Mouse (Mus musculus) layer of hippocampus, postnatal 36 days (tissue): ENCODE results near the gene Adar. TPM values are rescaled to one million over a fixed set of nuclear protein-coding genes. Genes with fewer than 3 reads are reported as not detected.
A peak's percentile ranks its signal among the peaks of the same experiment; 100 is the strongest.

Experiments
- DNase-seq, 2 experiments: peaks; one replicate each; pipeline ENCODE4 v3.0.0; 2022
- total RNA-seq, 2 experiments: library from RNA; stranded (reverse); gene quantifications; 2 replicates each; pipeline ENCODE4 v1.2.3; 2021

Adar gene
- total RNA-seq, 2 experiments from 2014 or later: 119 to 122 TPM

DNA sequence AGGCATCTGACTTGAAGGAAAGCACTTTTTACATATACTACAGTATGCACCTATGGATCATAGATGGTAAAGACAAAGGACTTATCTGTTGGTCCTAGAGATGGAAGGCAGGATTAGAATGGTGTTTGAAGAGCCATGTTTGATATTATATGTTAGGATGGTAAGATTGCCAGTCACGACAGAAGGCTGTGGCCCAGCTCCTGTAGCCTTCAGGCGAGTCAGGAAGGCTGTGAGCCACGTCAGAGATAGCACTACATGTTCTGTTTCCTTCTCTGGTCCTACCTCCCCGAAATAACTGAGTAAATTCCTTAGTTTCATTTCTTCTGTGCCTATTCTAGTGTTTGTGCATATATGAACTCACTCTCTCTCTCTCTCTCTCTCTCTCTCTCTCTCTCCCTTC lies 17.3 kb downstream of the Adar start:
- no peak for DNase-seq

DNA sequence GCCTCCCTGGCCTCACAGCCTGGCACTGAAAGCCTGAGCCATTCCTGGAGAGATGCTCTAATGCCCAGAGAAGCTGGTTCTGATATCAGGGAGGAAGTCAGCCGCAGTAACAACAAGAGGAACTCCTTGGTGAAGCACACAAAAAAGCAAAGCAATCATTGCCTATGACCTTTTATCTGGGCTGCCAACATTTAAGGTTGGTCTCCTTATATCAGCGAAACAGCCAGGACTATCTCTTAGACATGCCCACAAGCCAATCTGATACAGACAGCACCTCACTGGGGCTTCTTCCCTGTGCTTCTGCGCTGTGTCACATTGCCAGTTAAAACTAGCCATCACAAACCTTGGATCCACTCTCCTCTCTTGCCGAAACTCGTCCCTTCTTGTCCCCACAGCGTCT lies 23.7 kb downstream of the Adar start:
- no peak for DNase-seq

DNA sequence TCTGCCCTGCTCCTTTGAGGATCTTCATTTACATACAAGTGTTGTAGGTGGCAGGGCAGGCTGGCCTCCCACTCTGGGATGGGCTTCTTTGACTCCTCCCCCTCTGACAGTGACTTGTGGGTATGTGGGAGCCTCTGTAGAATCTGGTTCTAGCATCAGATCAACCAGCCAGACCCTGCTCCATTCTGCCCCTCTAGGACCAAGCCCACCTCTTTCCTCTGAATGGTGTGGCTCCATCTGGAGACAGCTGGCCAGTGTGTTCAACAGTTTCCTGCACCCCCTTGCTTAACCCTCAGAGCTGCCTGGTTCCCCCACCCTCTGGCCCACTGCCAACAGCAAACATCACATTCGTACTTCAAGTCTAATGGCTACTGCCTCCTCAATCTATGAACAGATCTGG lies 37.5 kb downstream of the Adar start:
- no peak for DNase-seq

DNA sequence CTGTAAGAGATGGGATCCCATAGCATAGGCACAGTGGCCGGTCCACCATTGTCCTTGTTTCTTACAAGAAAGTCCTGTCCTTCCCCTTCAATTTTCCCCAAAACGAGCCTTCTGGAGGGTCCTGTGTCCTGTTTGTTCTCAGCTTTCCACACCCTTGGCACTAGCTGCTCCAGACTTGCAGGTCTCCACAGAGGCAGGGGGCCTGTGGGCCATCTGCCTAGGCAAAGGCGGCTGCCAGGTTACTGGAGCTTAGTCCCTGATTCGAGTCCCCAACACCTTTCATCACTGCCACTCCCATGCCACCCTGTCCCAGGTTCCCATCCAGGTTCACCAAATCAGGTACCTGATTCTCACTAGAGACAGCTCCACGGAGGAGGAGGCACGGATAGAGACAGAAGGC lies 40.5 kb downstream of the Adar start:
- no peak for DNase-seq

DNA sequence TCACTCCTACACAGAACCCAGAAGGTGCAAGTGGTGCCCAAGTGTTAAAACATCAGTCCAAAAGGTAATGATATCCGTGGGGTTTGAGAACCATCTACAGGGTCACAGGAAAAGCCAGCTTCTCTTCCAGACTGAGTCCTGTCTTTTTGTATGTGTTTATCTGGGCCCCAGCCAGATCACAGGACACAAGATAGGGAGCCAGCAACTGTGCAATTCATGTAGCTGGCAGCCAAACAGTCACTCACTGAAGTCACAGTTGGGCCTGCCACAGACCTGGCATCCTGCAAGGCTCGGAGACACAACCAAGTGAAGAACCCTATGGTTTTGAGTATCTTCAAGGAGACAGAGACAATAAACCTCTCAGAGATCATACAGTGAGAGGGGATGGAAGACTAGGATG lies 43.0 kb downstream of the Adar start:
- no peak for DNase-seq

DNA sequence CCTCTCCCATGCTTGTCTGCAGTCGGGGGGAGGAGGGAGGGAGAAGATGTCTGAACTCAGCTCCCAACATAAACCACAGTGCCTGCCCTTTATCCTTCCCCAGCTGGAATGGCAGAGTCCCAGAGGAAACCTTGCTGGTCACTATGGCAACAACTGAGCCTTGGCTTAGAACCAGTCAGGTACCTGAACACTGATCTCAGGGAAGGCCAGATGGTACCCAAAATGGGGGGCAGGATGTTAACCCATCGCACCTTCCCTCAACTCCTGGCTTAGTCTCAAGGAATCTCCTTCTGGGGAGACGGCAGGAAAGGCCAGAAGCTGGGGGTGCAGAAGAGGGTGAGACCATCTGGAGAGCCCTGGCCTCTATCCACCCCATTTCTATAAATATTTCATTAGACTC lies 45.0 kb downstream of the Adar start:
- DNase-seq: no peak

DNA sequence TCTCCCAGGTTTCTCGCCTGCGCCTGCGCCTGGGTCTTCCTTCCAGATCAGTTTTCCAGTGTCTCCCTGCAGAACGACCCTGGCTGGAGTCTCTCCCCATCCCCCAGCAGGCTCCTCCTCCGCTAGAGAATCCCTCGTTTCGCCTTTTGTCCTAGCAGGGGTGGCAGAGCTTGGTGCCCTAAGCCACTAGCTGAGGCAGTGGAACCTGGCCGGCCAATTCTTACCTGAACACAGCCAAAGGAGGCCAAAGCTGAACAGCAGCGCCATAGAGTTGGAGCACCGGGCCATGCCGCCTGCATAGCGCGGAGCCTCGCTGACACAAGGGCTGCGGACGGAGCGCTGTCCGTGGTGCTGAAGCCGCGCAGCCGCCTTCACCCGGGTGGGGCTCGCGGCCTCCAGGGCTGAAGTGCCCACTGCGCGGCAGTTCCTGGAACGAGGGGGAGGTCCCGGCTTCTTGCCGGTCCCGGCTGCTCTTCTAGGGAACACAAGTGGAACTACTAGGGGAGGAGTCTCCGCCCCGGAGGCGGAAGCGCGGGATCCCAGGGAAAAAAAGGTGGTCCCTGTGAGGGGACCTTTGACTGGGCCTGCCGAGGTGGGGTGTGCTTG lies 49.4 kb downstream of the Adar start, which contains the start of gene Chrnb2:
Chrnb2 (minus strand) TSS at position 514 of the 606 bp plus-strand sequence.
- DNase-seq: peak; percentile 56 to 64

DNA sequence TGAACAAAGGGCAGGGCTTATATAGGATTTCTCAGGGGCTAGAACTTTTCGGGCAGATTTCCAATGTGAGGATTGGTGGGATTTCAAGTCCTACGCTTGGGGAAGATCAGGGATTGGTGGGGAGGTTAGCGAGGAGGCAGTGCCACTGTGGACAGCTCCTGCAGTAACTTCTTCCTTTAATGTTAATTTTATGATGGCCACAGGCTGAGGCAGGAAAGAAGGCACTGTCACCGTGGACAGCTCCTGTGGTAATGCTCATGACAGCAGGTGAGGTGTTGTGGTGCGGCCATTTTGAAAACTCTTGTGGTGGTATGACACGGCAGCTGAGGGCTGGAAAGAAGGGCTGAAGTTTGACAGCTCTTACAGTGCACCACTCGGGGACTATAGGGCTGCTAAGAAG lies 54.8 kb downstream of the Adar start:
- DNase-seq: no peak

DNA sequence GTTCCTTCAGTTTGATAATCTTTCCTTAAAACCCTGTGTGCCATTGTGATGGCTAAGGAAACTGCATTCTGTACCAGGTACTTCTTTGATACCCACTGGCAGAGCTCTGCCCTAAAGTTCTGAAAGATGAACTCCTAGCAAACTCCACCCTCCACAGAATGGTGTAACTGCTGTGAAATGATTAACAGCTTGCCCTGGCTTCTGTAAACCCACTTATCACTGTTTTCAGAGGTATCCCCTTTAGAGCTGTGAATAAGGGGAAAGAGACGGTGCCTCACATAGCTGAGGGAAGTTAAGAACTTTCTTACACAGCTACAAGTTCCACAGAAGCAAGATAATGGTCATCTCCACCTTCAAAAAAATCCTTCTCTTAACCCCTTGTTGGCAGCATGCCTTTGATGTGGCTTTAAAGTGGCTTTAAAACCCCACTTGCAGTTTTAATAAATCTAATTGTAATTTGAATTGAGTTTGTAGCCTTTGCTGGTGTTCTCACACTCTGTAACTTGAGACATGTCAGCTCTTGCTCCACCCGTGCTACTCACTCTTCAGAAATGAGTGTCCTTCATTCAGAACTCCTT lies 55.7 kb downstream of the Adar start:
- no peak for DNase-seq

DNA sequence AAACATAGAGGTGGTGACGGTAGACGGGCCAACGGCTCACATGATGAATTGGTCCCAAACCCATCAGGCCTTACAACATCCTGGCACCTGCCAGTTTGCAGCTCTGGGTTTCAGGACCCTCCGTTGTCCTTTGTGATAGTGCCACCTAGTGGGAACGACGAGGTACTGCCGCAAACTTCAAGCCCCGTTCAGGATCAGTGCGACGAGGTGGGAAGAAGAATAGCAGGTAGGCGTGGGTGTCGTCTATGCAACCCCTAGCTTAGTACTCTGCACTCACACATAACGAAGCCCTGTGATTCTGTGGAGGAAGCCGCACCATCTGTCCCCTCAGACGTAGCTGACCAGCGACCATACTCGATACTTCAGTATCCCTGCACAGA lies 57.8 kb downstream of the Adar start:
- peak; percentile 81 to 83 for DNase-seq

DNA sequence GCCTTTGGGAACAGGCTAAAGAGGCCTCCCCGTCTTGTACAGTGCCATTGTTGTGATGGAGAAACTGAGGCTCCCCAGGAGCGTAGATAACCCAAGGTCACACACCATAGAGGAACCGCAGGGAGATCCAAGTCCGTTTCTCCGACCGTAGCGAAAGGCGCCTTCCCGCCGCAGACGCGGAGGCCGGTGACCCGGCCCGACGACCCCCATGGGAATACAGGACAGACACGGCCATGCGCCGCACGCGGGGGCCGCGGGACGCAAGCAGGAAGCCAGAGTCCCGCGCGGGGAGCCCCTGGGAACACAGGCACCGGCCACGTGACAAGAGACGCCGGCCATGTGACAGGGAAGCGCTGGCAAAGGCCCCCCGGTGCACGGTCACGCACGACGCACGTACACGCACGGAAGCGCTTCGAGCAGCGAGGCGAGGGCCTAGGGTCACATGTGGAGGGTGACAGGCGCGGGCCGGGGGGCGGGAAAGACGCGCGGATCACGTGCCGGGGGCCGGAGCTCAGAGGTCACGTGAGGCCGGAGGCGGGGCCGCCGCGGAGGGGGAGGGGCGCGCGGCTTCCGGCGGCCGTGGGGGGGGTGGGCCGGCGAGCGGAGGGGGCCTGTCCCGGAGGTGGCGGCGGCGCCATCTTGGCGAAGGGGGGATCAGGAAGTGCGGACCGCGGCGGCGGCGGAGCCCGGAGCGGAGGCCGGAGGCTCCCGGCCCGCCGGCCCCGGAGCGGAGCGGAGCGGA lies 58.3 kb downstream of the Adar start, which contains the start of gene Ube2q1:
Ube2q1 (plus strand) TSS at position 649 of the 742 bp plus-strand sequence.
- DNase-seq: peak; percentile 98

DNA sequence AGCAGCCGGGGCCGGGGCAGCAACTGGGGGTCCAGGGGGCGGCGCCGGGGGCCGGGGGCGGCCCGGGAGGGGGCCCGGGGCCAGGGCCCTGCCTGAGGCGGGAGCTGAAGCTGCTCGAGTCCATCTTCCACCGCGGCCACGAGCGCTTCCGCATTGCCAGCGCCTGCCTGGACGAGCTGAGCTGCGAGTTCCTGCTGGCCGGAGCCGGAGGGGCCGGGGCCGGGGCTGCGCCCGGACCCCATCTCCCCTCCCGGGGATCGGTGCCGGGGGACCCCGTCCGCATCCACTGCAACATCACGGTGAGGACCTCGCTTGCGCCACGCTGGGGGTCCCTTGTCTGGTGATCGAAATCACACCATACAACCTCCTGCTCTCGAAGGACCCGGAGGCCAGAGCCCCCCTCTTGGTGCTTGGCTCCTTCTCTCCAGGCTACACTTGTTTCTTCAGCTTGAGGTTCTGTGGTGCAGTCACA lies 59.0 kb downstream of the Adar start:
- DNase-seq: peak in 1 of 2 experiments; percentile 40

DNA sequence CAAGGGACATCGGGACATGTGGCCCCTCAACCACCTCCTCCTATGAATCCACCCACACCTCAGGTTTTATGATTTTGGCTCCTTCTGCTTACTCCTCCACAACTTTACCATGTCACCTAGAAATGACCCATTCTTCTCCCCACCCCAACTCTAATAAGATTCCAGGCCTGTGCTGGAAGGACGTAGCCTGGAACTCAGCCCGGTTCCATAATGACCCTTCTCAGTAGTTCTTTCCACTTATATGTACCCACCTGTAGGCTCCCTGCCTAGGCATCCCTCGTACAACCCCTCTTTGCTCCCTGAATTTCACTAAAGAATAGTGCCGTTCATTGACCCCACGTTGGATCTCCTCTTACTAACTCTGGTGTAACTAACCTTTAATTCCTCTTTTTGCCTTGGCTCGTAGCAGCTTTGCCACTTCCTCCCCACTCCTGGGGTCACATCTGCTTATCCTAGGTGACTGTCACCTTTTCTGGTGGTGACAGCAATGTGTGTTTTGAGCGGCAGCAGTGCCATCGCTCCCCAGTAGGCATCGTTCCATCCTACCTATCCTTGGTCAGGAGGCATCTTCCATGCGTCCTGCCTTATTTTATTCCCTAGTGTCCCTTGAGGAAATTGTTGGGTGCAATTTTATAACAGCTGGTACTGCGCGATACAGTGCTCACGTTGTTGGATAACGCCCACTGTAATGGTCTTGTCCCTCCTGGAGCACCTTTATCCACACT lies 59.6 kb downstream of the Adar start:
- no peak for DNase-seq

DNA sequence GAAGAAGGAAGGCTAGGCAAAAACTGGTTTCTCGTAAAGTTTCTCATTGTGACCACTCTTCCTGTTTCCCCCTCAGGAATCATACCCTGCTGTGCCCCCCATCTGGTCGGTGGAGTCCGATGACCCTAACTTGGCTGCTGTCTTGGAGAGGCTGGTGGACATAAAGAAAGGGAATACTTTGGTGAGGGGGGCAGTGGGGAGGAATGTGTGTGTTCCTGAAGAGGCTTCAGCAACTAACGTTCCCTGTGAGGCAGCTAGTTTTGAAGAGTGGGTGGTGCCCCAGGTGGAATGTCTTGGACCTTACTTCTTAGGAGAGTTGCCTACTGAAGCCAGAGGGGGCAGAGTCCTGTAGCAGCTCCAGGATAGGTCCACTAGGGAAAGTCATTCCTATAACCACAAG lies 61.2 kb downstream of the Adar start:
- no peak for DNase-seq

DNA sequence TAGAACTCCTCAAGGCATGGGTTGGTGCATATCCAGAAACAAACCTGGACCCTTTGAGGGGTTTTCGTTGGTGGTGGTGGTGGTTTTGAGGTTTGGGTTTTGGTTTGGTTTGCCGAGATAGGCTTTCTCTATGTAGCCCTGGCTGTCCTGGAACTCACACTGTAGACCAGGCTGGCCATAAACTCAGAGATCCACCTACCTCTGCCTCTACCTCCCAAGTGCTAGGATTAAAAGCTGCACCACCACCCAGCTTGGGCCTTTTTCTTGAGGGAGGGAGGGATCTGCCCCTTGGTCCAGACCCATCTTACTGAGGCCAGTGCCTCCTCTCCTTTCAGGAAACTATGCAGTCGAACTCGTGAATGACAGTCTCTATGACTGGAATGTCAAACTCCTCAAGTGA lies 65.3 kb downstream of the Adar start:
- no peak for DNase-seq

DNA sequence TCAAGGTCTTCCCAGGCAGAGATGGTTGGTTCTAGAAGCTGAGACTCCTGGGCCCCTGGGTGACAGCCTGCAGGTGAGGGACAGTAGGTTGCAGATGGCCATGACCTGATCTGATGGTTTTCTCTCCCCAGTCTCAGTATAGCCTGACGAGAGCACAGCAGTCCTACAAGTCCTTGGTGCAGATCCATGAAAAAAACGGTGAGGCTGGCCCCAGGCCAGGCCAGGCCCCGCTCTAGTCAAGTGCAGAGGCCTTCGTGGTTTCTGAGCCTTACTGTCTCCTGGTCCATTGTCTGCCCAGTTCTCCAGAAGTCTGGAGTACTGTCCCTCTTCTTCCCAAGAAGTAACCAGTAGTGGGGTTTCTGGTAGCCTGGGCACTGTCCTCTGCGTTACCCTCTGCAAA lies 66.8 kb downstream of the Adar start:
- DNase-seq: no peak

DNA sequence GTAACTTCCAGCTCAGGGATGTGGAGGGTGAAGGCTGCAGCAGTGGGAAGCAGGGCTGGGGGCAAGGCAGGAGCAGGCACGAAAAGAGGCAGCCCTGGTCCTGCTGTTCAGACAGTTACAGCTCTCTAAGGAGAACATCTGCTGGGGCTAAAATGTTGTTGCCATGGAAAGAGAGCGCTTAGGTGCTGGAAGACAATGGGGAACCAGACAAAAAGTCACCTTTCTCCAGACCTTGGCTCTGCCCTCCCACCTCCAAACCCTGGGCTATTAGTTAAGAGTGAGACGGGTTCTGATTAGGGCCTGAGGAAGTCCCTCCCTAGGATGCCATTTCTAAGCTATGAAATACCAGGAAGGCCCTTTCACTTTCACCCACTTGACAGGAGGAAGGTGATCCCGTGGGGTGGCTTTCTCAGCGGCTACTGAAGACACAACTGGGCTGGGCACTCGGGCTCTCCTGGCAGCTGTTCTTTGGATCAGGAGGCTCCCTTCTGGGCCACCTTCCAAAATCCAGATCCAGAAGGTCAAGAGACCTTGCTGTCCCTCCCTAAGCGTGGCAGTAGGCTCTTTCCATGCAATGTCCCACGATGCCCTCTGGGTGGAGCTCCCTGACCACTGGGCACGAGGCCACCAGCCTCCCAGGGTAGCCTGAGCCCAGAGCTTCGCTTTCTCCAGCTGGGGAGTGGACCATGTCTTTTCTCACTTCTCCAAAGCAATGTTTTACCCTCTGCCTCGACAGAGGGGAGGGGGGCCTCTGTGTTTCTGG lies 70.3 kb downstream of the Adar start:
- peak; percentile 53 to 62 for DNase-seq

DNA sequence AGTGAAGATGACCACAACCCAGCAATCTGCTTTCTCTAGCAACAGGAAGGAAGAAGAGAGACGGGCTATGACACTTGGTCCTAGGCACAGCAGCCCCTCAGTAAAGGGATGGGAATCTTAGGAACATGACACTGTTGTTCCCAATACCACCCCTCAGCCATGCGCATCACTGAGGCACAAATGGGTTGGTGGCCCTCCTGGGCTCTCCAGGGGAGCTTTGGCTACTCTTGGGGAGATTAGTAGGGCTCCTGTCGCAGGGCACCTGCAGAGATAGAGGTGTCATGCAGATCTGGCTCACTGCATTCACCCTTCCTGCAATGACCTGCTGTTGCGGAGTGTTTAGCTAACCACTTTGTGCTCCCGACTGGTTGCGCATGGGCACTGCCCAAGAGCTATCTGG lies 71.5 kb downstream of the Adar start:
- no peak for DNase-seq

DNA sequence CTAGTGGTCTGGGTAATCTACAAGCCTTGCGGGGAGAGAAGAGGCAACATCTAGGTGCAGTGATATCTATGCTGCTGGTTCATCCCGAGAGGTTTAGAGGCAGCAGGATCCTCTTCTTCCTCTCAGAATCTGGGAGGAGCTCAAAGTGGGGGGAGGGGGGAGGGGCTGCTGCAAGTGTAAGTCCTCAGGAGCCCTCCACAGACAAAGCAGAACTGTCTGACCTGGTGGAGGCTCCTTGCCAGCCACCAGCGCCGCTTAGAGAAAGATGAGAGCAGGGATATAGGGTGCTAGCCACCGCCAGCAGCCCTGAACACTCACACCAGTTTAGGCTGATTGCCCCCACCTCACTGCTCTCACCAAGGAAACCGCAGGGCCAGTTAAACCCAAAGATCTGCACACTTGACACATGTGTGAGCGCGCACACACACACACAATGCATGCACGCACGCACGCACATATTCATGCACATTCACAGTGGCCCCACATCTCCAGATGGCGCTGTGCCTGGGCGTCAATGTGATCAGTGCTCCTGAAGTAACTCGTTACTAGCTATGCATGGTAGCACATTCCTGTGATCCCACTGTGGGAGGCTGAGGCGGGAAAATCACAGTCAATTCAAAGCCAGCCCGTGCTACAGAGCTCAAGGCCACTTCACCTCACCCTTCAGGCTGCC lies 74.0 kb downstream of the Adar start:
- DNase-seq: no peak

DNA sequence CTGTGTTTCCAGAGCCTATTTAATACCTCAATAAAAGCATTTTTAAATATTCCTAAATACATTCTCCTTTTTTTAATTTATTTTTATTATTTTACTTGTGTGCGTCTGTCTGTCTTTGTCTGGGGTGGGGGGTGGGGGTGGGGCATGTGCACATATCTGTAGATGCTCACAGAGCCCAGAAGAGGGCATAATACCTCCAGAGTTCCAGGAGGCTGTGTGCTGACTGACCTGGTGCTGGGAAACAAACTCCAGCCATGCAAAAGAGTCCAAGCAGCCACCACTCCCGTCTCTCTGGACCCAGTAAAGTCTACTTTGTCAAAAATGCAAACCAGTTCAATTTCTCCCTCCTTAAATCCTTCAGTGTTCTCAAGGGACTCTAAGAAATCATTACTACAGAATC lies 79.8 kb downstream of the Adar start:
- no peak for DNase-seq

DNA sequence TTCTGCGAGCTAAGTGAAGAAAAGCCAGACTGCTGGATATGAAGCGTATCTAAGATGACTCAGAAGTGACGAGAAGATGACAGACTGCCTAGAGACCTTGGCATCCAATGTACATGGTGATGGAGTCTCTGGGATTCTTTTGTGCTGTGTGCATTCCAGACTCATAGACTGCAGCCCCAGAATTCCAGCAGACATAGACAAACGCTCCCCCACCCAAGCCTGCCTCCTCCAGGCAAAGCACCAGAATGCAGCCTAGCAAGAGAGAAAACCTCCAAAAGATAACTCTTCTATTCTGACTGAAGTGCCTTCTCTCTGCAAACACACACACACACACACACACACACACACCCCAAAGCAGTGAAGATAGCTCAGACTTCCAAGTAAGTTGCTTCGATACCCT lies 80.9 kb downstream of the Adar start:
- no peak for DNase-seq

DNA sequence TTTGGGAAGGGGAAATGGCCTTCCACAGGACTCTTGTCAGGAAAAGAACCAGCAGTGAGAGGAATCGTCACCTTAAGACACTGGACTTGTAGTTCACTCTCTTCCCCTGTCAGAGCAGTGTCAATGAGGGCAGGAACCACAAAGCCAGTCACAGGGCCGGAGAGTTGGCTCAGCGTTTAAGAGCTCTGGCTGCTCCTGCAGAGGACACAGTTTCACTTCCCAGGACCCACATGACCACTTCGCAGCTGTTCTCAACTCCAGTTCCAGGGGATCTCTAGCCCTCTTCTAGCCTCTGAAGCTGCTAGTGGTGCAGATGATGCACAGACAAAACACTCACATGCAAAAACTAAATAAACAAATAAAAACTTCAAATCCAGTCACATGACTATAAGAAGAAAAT lies 81.5 kb downstream of the Adar start:
- no peak for DNase-seq
